Mouse (Mus musculus): ENCODE data around the gene Fgb. TPM values are rescaled to one million over a fixed set of nuclear protein-coding genes. Genes with fewer than 3 reads are reported as not detected.

Gene Fgb
- not detected in 2 replicates for polyA plus RNA-seq (2016; fragmentation: Nextera tagmentation; extraction: Ambion mirVana)

- Histone ChIP-seq H3K36me3 (replicated peaks) (no peaks in the 10 kb centered on the region), H3K27me3 (ENCODE audit: poor library complexity, severe bottlenecking) (no peaks in the 10 kb centered on the region), H3K27ac (no peak within 1 kb of the TSS), H3K9me3 (no peaks in the 10 kb centered on the region), H3K4me3 (no peak within 1 kb of the TSS), H3K4me1 (no peaks in the 10 kb centered on the region)
- WGBS, result 92% methylated on average over 8 of the region's 8 CpGs
- no peak for DNase-seq (ENCODE audit: extremely low spot score, low spot score)
These were observed at the start of gene Fgb for GRCm38 (mm10) chr3:83049680-83050079. TSS of gene Fgb (minus strand) at chr3:83049863.

GRCm38 (mm10) chr3:83099139-83099538 is 49.5 kb upstream of the Fgb start:
- H3K4me3 ChIP-seq, result peak overlapping the region; percentile 43
- H3K27me3 ChIP-seq (ENCODE audit: poor library complexity, severe bottlenecking), result peaks cover 92% of the 10 kb centered on the region
- H3K36me3 ChIP-seq (replicated peaks), result no peaks in the 10 kb centered on the region
- H3K4me1 ChIP-seq, result peaks cover 29% of the 10 kb centered on the region
- no peak for DNase-seq (ENCODE audit: extremely low spot score, low spot score)
- H3K27ac ChIP-seq, result peak overlapping the region; percentile 41
- 88% methylated on average over 1 of the region's 1 CpGs for WGBS
- no peaks in the 10 kb centered on the region for H3K9me3 ChIP-seq

DNA sequence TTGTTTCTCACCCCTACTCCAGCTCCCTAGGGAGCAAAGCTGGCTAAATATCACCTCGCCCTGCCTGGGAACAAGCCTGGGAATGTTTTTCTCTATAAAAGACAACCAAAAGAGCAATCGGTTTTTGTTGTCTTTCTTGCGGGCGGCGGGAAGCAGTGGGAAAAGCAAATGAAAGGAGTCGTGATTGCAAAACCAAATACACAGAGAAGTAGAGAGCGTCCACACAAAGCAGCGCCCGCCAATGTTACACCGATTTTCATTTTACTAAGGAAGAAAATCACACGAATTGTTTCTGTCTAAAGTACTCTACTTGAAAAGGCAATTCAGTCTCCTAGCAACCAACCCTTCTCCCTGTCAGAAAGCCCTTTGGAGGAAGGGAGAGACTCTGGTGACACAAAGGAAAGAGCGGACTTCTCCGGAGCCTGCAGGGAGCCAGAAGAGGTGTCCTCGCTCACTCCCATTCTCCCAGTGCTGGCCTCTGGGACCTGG is 48.9 kb upstream of the Fgb start:
- peak overlapping the region; percentile 43 for H3K4me3 ChIP-seq
- no peaks in the 10 kb centered on the region for H3K36me3 ChIP-seq (replicated peaks)
- peaks cover 90% of the 10 kb centered on the region for H3K27me3 ChIP-seq (ENCODE audit: poor library complexity, severe bottlenecking)
- WGBS, result 7% methylated on average over 14 of the region's 14 CpGs
- peak; percentile 57 for DNase-seq (ENCODE audit: extremely low spot score, low spot score)
- H3K27ac ChIP-seq, result peak overlapping the region; percentile 41
- H3K4me1 ChIP-seq, result peaks cover 29% of the 10 kb centered on the region
- no peaks in the 10 kb centered on the region for H3K9me3 ChIP-seq

GRCm38 (mm10) chr3:83097586-83097985 is 47.9 kb upstream of the Fgb start:
- Histone ChIP-seq H3K36me3 (replicated peaks) (no peaks in the 10 kb centered on the region), H3K4me1 (peaks cover 29% of the 10 kb centered on the region), H3K27ac (no peak overlapping the region), H3K9me3 (no peaks in the 10 kb centered on the region), H3K4me3 (peak overlapping the region; percentile 43; the same call in 1 of the 2 replicates), H3K27me3 (ENCODE audit: poor library complexity, severe bottlenecking) (peaks cover 82% of the 10 kb centered on the region)
- 27% methylated on average over 6 of the region's 6 CpGs for WGBS
- DNase-seq (ENCODE audit: extremely low spot score, low spot score), result no peak

DNA sequence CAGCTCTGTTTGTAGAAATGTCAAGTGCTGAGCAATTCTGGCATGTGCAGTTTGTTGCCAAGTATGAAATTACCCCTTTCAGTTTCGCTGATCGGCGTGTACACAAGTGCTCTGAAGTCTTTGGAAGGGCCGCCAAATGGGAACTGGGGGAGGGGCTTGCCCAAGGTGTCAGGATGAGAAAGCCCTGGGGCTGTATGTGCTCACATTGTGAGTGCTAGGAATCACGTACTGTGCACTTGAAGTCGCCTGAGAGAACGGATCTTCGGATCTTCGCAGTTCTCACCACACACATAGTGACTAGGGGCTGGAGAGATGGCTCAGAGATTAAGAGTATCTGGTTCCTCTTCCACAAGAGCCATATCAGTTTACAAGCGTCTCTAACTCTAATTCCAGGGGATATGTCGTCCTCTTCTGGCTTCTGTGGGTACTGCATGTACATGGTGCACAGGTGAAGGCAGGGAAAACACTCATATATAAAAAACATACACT is 30.9 kb upstream of the Fgb start:
- 12% methylated on average over 11 of the region's 11 CpGs for WGBS
- Histone ChIP-seq H3K4me1 (peaks cover 8% of the 10 kb centered on the region), H3K27ac (no peak overlapping the region), H3K27me3 (ENCODE audit: poor library complexity, severe bottlenecking) (no peaks in the 10 kb centered on the region), H3K4me3 (peak overlapping the region; percentile 40), H3K36me3 (replicated peaks) (no peaks in the 10 kb centered on the region), H3K9me3 (no peaks in the 10 kb centered on the region)
- peak; percentile 56 for DNase-seq (ENCODE audit: extremely low spot score, low spot score)

DNA sequence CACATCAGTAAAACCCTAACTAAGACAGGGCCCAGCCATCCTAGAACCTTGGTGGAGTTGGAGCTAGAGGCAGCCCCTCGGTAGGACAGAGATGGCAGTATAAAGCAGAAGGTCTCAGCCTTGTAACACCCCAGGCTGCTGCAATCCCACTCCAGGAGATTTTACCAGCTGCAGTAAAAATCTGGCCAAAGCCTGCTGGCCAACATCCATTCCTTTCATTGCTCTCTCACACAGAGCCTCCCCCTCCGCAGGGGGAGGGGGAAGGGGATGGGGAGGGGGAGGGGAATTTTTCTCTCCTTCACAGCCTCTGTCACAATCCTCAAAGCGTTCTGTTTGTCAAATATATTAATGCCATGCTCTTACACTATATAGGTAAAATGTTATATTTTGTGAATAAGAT is 26.9 kb upstream of the Fgb start:
- Histone ChIP-seq H3K9me3 (no peaks in the 10 kb centered on the region), H3K4me1 (peaks cover 8% of the 10 kb centered on the region), H3K27me3 (ENCODE audit: poor library complexity, severe bottlenecking) (no peaks in the 10 kb centered on the region), H3K27ac (no peak overlapping the region), H3K36me3 (replicated peaks) (peaks cover 25% of the 10 kb centered on the region), H3K4me3 (no peak overlapping the region)
- 32% methylated on average over 3 of the region's 3 CpGs for WGBS
- no peak for DNase-seq (ENCODE audit: extremely low spot score, low spot score)

GRCm38 (mm10) chr3:83070231-83070630 is 20.6 kb upstream of the Fgb start:
- H3K27ac ChIP-seq, result no peak overlapping the region
- peaks cover 88% of the 10 kb centered on the region for H3K36me3 ChIP-seq (replicated peaks)
- DNase-seq (ENCODE audit: extremely low spot score, low spot score), result no peak
- no peaks in the 10 kb centered on the region for H3K9me3 ChIP-seq
- no peaks in the 10 kb centered on the region for H3K4me1 ChIP-seq
- WGBS, result 94% methylated on average over 4 of the region's 4 CpGs
- H3K4me3 ChIP-seq, result no peak overlapping the region
- no peaks in the 10 kb centered on the region for H3K27me3 ChIP-seq (ENCODE audit: poor library complexity, severe bottlenecking)

GRCm38 (mm10) chr3:83068869-83069268 is 19.2 kb upstream of the Fgb start:
- Histone ChIP-seq H3K4me3 (no peak overlapping the region), H3K4me1 (no peaks in the 10 kb centered on the region), H3K27ac (no peak overlapping the region), H3K36me3 (replicated peaks) (peaks cover 99% of the 10 kb centered on the region), H3K27me3 (ENCODE audit: poor library complexity, severe bottlenecking) (no peaks in the 10 kb centered on the region), H3K9me3 (no peaks in the 10 kb centered on the region)
- WGBS, result 97% methylated on average over 13 of the region's 13 CpGs
- DNase-seq (ENCODE audit: extremely low spot score, low spot score), result no peak

DNA sequence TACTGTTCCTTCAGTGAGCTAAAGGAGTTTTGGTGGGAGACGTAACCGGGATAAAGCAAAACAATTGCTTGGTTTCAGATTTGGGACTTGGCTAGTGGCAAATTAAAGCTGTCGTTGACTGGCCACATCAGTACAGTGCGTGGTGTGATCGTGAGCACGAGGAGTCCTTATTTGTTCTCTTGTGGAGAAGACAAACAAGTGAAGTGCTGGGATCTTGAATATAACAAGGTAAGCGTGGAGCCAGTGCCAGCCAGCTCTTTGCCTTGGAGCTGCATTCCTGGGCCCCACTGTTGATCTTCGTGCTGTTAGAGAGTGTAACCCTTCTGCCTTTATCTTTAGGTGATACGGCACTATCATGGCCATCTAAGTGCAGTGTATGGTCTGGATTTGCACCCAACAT is 18.3 kb upstream of the Fgb start:
- no peak for DNase-seq (ENCODE audit: extremely low spot score, low spot score)
- Histone ChIP-seq H3K4me1 (no peaks in the 10 kb centered on the region), H3K27ac (no peak overlapping the region), H3K9me3 (no peaks in the 10 kb centered on the region), H3K36me3 (replicated peaks) (peaks cover 100% of the 10 kb centered on the region), H3K27me3 (ENCODE audit: poor library complexity, severe bottlenecking) (no peaks in the 10 kb centered on the region), H3K4me3 (no peak overlapping the region)
- WGBS, result 96% methylated on average over 9 of the region's 9 CpGs

DNA sequence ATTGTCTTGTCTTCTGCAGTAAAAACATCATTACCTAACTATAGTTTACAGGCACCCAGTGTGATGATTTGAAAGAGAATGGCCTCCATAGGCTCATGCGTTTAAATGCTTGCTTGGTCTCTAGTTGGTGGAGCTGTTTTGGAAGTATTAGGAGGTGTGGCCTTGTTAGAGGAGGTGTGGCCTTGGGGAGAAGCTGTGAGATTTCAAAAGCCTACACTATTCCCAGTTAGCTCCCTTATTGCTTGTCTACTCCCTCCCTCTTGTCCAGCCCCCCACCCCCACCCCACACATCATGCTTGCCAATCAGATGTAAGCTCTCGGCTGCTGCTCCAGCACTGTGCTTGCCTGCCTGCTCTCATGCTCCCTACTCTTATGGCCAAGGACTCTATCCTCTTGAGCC is 7.4 kb upstream of the Fgb start:
- WGBS, result 98% methylated on average over 2 of the region's 2 CpGs
- Histone ChIP-seq H3K9me3 (no peaks in the 10 kb centered on the region), H3K4me3 (peak overlapping the region; percentile 83; the same call in 1 of the 2 replicates)

GRCm38 (mm10) chr3:83055281-83056038 is 5.8 kb upstream of the Fgb start, which contains the start of gene Plrg1:
TSS of gene Plrg1 (plus strand) at chr3:83055522.
- Histone ChIP-seq H3K36me3 (replicated peaks) (peaks cover 39% of the 10 kb centered on the region), H3K4me3 (peak within 1 kb of the TSS; percentile 83), H3K27me3 (ENCODE audit: poor library complexity, severe bottlenecking) (no peaks in the 10 kb centered on the region), H3K9me3 (no peaks in the 10 kb centered on the region), H3K27ac (peak within 1 kb of the TSS; percentile 87), H3K4me1 (peaks cover 10% of the 10 kb centered on the region)
- under 1% methylated on average over 61 of the region's 61 CpGs for WGBS
- DNase-seq (ENCODE audit: extremely low spot score, low spot score), result peak; percentile 98

More for the DNA sequence above, 7.4 kb upstream of the Fgb start:
- H3K4me1 ChIP-seq, result peaks cover 10% of the 10 kb centered on the region
- peaks cover 55% of the 10 kb centered on the region for H3K36me3 ChIP-seq (replicated peaks)
- no peak overlapping the region for H3K27ac ChIP-seq
- no peaks in the 10 kb centered on the region for H3K27me3 ChIP-seq (ENCODE audit: poor library complexity, severe bottlenecking)
- no peak for DNase-seq (ENCODE audit: extremely low spot score, low spot score)

GRCm38 (mm10) chr3:83054759-83055158 is 5.1 kb upstream of the Fgb start:
- 38% methylated on average over 13 of the region's 13 CpGs for WGBS
- Histone ChIP-seq H3K27me3 (ENCODE audit: poor library complexity, severe bottlenecking) (no peaks in the 10 kb centered on the region), H3K36me3 (replicated peaks) (peaks cover 32% of the 10 kb centered on the region), H3K4me1 (peaks cover 10% of the 10 kb centered on the region), H3K9me3 (no peaks in the 10 kb centered on the region), H3K27ac (peak overlapping the region; percentile 87; the same call in 1 of the 2 replicates), H3K4me3 (peak overlapping the region; percentile 83)
- DNase-seq (ENCODE audit: extremely low spot score, low spot score), result no peak

- H3K27me3 ChIP-seq (ENCODE audit: poor library complexity, severe bottlenecking), result no peaks in the 10 kb centered on the region
- WGBS, result 39% methylated on average over 10 of the region's 10 CpGs
- H3K36me3 ChIP-seq (replicated peaks), result peaks cover 22% of the 10 kb centered on the region
- DNase-seq (ENCODE audit: extremely low spot score, low spot score), result no peak
- H3K9me3 ChIP-seq, result no peaks in the 10 kb centered on the region
- H3K4me1 ChIP-seq, result peaks cover 10% of the 10 kb centered on the region
- no peak overlapping the region for H3K27ac ChIP-seq
- H3K4me3 ChIP-seq, result no peak overlapping the region
These were observed 4.1 kb upstream of the Fgb start for GRCm38 (mm10) chr3:83053758-83054157.
